Mouse (Mus musculus) forebrain, postnatal 0 days (tissue): Measurements from ENCODE around the gene Ccnf. TPM values are rescaled to one million over a fixed set of nuclear protein-coding genes. Genes with fewer than 3 reads are reported as not detected.

ENCODE experiments used
- ATAC-seq: fragments of 200-750 bp; cut with Nextera tagmentation; 2 replicates; pipeline ENCODE4 v1.8.0; 2017; ENCODE audit warnings: mild to moderate bottlenecking, moderate library complexity
- DNase-seq: peaks from one replicate; pipeline ENCODE4 v3.0.0-alpha.2; 2015
- H3K27ac ChIP-seq: fragments of 300-500 bp; sonication (generic); 2 replicates; pipeline ENCODE4 v1.5.1; 2014; ENCODE audit warnings: low read depth, mild to moderate bottlenecking, antibody characterized with exemption, low read length, moderate library complexity, mixed read lengths
- H3K27me3 ChIP-seq: fragments of 300-500 bp; sonication (generic); 2 replicates; pipeline ENCODE4 v1.6.1; 2014; ENCODE audit warnings: mild to moderate bottlenecking, low read length, mixed read lengths; ENCODE audit not compliant: insufficient read depth
- H3K36me3 ChIP-seq: fragments of 300-500 bp; sonication (generic); 2 replicates; pipeline ENCODE4 v1.6.1; 2014; ENCODE audit warnings: mild to moderate bottlenecking, moderate library complexity; ENCODE audit not compliant: insufficient read depth
- H3K4me1 ChIP-seq: fragments of 300-500 bp; sonication (generic); 2 replicates; pipeline ENCODE4 v1.6.1; 2014; ENCODE audit warnings: antibody characterized with exemption; ENCODE audit not compliant: insufficient read depth
- H3K4me2 ChIP-seq: fragments of 300-500 bp; sonication (generic); 2 replicates; pipeline ENCODE4 v1.6.1; 2014; ENCODE audit warnings: low read depth, mild to moderate bottlenecking, moderate library complexity
- H3K4me3 ChIP-seq: fragments of 300-500 bp; sonication (generic); 2 replicates; pipeline ENCODE4 v1.5.1; 2014; ENCODE audit warnings: low read depth, low read length, mixed read lengths
- H3K9ac ChIP-seq: fragments of 300-500 bp; sonication (generic); 2 replicates; pipeline ENCODE4 v1.6.1; 2014; ENCODE audit warnings: mild to moderate bottlenecking
- H3K9me3 ChIP-seq: fragments of 300-500 bp; sonication (generic); 2 replicates; pipeline ENCODE4 v1.6.1; 2016; ENCODE audit warnings: low read length
- CTCF ChIP-seq: sonication (generic); IDR thresholded peaks from 2 replicates; pipeline ENCODE4 v1.5.1; 2016; ENCODE audit warnings: antibody characterized with exemption, control low read depth, low read depth
- WGBS: fragments of 180-500 bp; shearing (Covaris S2); extraction: QIAGEN DNeasy Blood & Tissue Kit; methylation state at CpG from one replicate; pipeline ENCODE4 v1.1.7; 2014; 5-methylcytosine and 5-hydroxymethylcytosine counted together
- microRNA-seq, 2 experiments: library from miRNA; unstranded; fragments of <30 nt; microRNA quantifications; one replicate each; pipeline ENCODE4; 2016
- polyA plus RNA-seq: library from polyadenylated mRNA; unstranded; fragments of >200 nt; fragmentation: Nextera tagmentation; extraction: Ambion mirVana; gene quantifications from 2 replicates; pipeline ENCODE4 v1.2.1, GENCODE M21; 2015
- total RNA-seq: library from RNA; depleted of rRNA; stranded (reverse); fragments of >200 nt; gene quantifications from 2 replicates; pipeline ENCODE4 v1.2.3, GENCODE M21; 2014; rRNA removed

Ccnf gene
- total and polyA plus RNA-seq, 2 experiments from 2014 or later, result 6.9 to 7.4 TPM

GRCm38 (mm10) chr17:24193268-24193667 is 58.0 kb downstream of the Ccnf start:
- Histone ChIP-seq H3K27ac (no peak overlapping the region), H3K27me3 (no peaks in the 10 kb centered on the region), H3K9ac (no peak overlapping the region), H3K4me3 (no peak overlapping the region), H3K4me2 (no peak overlapping the region), H3K4me1 (no peaks in the 10 kb centered on the region), H3K36me3 (peaks cover 4% of the 10 kb centered on the region), H3K9me3 (no peaks in the 10 kb centered on the region)
- TF ChIP-seq CTCF, result no peak
- 88% methylated on average over 8 of the region's 8 CpGs for WGBS
- DNase-seq, result no peak
- ATAC-seq, result no peak

GRCm38 (mm10) chr17:24192848-24193247 is 58.4 kb downstream of the Ccnf start:
- no peak overlapping the region for H3K4me2 ChIP-seq
- H3K27me3 ChIP-seq, result no peaks in the 10 kb centered on the region
- H3K27ac ChIP-seq, result no peak overlapping the region
- DNase-seq (no peak), ATAC-seq (no peak)
- peaks cover 9% of the 10 kb centered on the region for H3K36me3 ChIP-seq
- H3K4me1 ChIP-seq, result no peaks in the 10 kb centered on the region
- WGBS, result 87% methylated on average over 8 of the region's 8 CpGs
- H3K4me3 ChIP-seq, result no peak overlapping the region
- H3K9me3 ChIP-seq, result no peaks in the 10 kb centered on the region
- no peak for TF ChIP-seq CTCF
- H3K9ac ChIP-seq, result no peak overlapping the region

- no peak for ATAC-seq
- Histone ChIP-seq H3K36me3 (peaks cover 11% of the 10 kb centered on the region), H3K4me2 (no peak overlapping the region), H3K9ac (no peak overlapping the region), H3K27me3 (no peaks in the 10 kb centered on the region), H3K4me1 (no peaks in the 10 kb centered on the region), H3K27ac (no peak overlapping the region), H3K9me3 (no peaks in the 10 kb centered on the region), H3K4me3 (no peak overlapping the region)
- no peak for TF ChIP-seq CTCF
- no peak for DNase-seq
- 61% methylated on average over 4 of the region's 4 CpGs for WGBS
These were observed 59.8 kb downstream of the Ccnf start for GRCm38 (mm10) chr17:24191481-24191880.

GRCm38 (mm10) chr17:24190934-24191333 is 60.4 kb downstream of the Ccnf start:
- Histone ChIP-seq H3K9me3 (no peaks in the 10 kb centered on the region), H3K27ac (no peak overlapping the region), H3K36me3 (peaks cover 11% of the 10 kb centered on the region), H3K4me3 (no peak overlapping the region), H3K4me1 (no peaks in the 10 kb centered on the region), H3K4me2 (no peak overlapping the region), H3K27me3 (no peaks in the 10 kb centered on the region), H3K9ac (no peak overlapping the region)
- DNase-seq, result no peak
- ATAC-seq, result no peak
- WGBS, result 87% methylated on average over 2 of the region's 2 CpGs
- no peak for TF ChIP-seq CTCF

GRCm38 (mm10) chr17:24174259-24174658 is 77.0 kb downstream of the Ccnf start:
- Histone ChIP-seq H3K4me2 (no peak overlapping the region), H3K9me3 (no peaks in the 10 kb centered on the region), H3K4me1 (peaks cover 5% of the 10 kb centered on the region; the same call in 1 of the 2 replicates), H3K4me3 (no peak overlapping the region), H3K36me3 (peaks cover 3% of the 10 kb centered on the region; the same call in 1 of the 2 replicates), H3K27me3 (no peaks in the 10 kb centered on the region), H3K27ac (no peak overlapping the region), H3K9ac (no peak overlapping the region)
- no peak for TF ChIP-seq CTCF
- 77% methylated on average over 3 of the region's 3 CpGs for WGBS
- DNase-seq (no peak), ATAC-seq (no peak)

- Histone ChIP-seq H3K4me2 (no peak overlapping the region), H3K27me3 (no peaks in the 10 kb centered on the region), H3K9me3 (no peaks in the 10 kb centered on the region), H3K4me1 (peaks cover 5% of the 10 kb centered on the region; the same call in 1 of the 2 replicates), H3K36me3 (no peaks in the 10 kb centered on the region), H3K27ac (no peak overlapping the region), H3K4me3 (no peak overlapping the region), H3K9ac (no peak overlapping the region)
- DNase-seq (peak; percentile 89), ATAC-seq (no peak)
- TF ChIP-seq CTCF, result peak; percentile 96
- WGBS, result 3% methylated on average over 3 of the region's 3 CpGs
These were observed 77.9 kb downstream of the Ccnf start for GRCm38 (mm10) chr17:24173423-24173822.

Small RNA genes within 50 kb of the gene (microRNA-seq; reads per million reads assigned to microRNA genes)
- gene Mir5134, result 1.2 to 1.3 reads per million in 2 experiments
- gene Mir6965, result 0.37 to 0.39 reads per million in 2 experiments

Other genes starting within 250 kb of the Ccnf start
- not detected in 2 replicates for gene Prss27, start 213.3 kb downstream of the Ccnf start, total RNA-seq
- gene Prss27, start 213.3 kb downstream of the Ccnf start, polyA plus RNA-seq, result not detected in 2 replicates
- gene Kctd5, start 178.0 kb downstream of the Ccnf start, total RNA-seq, result 83.4 and 97.6 TPM in 2 replicates
- gene Kctd5, start 178.0 kb downstream of the Ccnf start, polyA plus RNA-seq, result 82.2 and 87.2 TPM in 2 replicates
- 50.9 and 55.8 TPM in 2 replicates for gene Pdpk1, start 100.6 kb downstream of the Ccnf start, total RNA-seq
- gene Pdpk1, start 100.6 kb downstream of the Ccnf start, polyA plus RNA-seq, result 33.8 and 59.0 TPM in 2 replicates
- 37.9 and 47.6 TPM in 2 replicates for gene Amdhd2, start 87.7 kb downstream of the Ccnf start, total RNA-seq
- gene Amdhd2, start 87.7 kb downstream of the Ccnf start, polyA plus RNA-seq, result 34.5 and 35.4 TPM in 2 replicates
- gene Atp6v0c, start 81.8 kb downstream of the Ccnf start, total RNA-seq, result 386 and 489 TPM in 2 replicates
- gene Atp6v0c, start 81.8 kb downstream of the Ccnf start, polyA plus RNA-seq, result 1,891 and 2,006 TPM in 2 replicates
- gene Tbc1d24, start 45.9 kb downstream of the Ccnf start, total RNA-seq, result 94.5 and 113 TPM in 2 replicates
- 15.7 and 23.5 TPM in 2 replicates for gene Tbc1d24, start 45.9 kb downstream of the Ccnf start, polyA plus RNA-seq
- 18.3 and 19.6 TPM in 2 replicates for gene Ntn3, start 42.0 kb downstream of the Ccnf start, total RNA-seq
- 2.9 and 4.0 TPM in 2 replicates for gene Ntn3, start 42.0 kb downstream of the Ccnf start, polyA plus RNA-seq
- 19.7 and 20.1 TPM in 2 replicates for gene Tedc2, start 30.6 kb downstream of the Ccnf start, total RNA-seq
- gene Tedc2, start 30.6 kb downstream of the Ccnf start, polyA plus RNA-seq, result 9.6 and 10.0 TPM in 2 replicates
- 0.38 and 0.62 TPM in 2 replicates for gene Abca17, start 99.6 kb upstream of the Ccnf start, total RNA-seq
- 0.70 and 0.86 TPM in 2 replicates for gene Abca17, start 99.6 kb upstream of the Ccnf start, polyA plus RNA-seq
- gene Abca3, start 100.5 kb upstream of the Ccnf start, total RNA-seq, result 53.0 and 71.2 TPM in 2 replicates
- gene Abca3, start 100.5 kb upstream of the Ccnf start, polyA plus RNA-seq, result 15.5 and 22.9 TPM in 2 replicates
- 289 and 291 TPM in 2 replicates for gene Rnps1, start 163.1 kb upstream of the Ccnf start, total RNA-seq
- gene Rnps1, start 163.1 kb upstream of the Ccnf start, polyA plus RNA-seq, result 361 and 363 TPM in 2 replicates
- 20.2 and 22.0 TPM in 2 replicates for gene Eci1, start 175.2 kb upstream of the Ccnf start, total RNA-seq
- 23.3 and 30.0 TPM in 2 replicates for gene Eci1, start 175.2 kb upstream of the Ccnf start, polyA plus RNA-seq
- gene Dnase1l2, start 191.6 kb upstream of the Ccnf start, total RNA-seq, result 4.7 and 6.2 TPM in 2 replicates
- gene Dnase1l2, start 191.6 kb upstream of the Ccnf start, polyA plus RNA-seq, result 0.82 and 0.92 TPM in 2 replicates
- 34.2 and 37.5 TPM in 2 replicates for gene E4f1, start 218.8 kb upstream of the Ccnf start, total RNA-seq
- 9.2 and 25.6 TPM in 2 replicates for gene E4f1, start 218.8 kb upstream of the Ccnf start, polyA plus RNA-seq
- 37.8 and 39.5 TPM in 2 replicates for gene Pgp, start 218.9 kb upstream of the Ccnf start, total RNA-seq
- 68.1 and 72.5 TPM in 2 replicates for gene Pgp, start 218.9 kb upstream of the Ccnf start, polyA plus RNA-seq
- gene Bricd5, start 222.4 kb upstream of the Ccnf start, total RNA-seq, result 1.2 and 2.0 TPM in 2 replicates
- gene Bricd5, start 222.4 kb upstream of the Ccnf start, polyA plus RNA-seq, result 1.6 and 4.3 TPM in 2 replicates
- gene Mlst8, start 227.6 kb upstream of the Ccnf start, total RNA-seq, result 36.5 and 45.5 TPM in 2 replicates
- gene Mlst8, start 227.6 kb upstream of the Ccnf start, polyA plus RNA-seq, result 23.9 and 28.2 TPM in 2 replicates
- gene Caskin1, start 237.1 kb upstream of the Ccnf start, total RNA-seq, result 90.0 and 113 TPM in 2 replicates
- gene Caskin1, start 237.1 kb upstream of the Ccnf start, polyA plus RNA-seq, result 14.9 and 25.3 TPM in 2 replicates